Mouse (Mus musculus) cerebellum, postnatal 14 days (tissue): Measurements from ENCODE around the gene Pla2g4e.
A peak's percentile ranks its signal among the peaks of the same experiment; 100 is the strongest.

ENCODE experiments used
- DNase-seq, 2 experiments: peaks; one replicate each; pipeline ENCODE4 v3.0.0; 2021; ENCODE audit warnings: mixed read lengths in 2 of 2

The Pla2g4e gene

DNA sequence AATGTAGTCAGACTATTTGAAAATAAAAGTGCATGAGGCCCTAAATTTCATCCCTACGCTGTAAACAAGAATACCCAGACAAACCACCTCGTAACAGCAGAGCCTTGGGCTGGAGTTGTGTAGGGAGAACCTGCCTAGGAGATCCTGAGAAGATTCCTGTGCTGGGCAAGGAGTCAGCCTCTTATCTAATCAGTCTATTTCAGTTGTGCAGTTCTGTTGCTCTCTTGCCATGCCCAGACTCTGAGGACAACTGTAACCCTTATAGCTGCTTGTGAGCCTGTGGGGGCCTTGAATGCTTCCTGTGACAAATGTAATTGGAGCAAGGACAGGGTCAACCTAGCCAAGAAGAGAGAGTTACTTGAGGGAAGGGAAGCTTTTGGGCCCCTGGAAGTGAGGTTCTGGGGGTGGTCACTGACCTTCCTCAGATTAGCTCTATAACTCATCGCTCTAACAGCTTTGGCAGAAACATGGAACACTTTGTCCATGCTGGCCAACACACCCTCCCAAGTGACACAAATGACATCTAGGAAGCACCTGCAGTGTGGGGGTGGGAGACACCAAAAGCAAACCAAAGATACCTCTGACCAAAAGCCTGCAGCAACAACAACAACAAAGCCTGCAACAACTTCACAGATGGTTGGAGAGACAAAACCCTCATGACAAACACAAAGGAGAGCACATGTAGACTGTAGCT is 9.0 kb downstream of the Pla2g4e start:
- DNase-seq: no peak

DNA sequence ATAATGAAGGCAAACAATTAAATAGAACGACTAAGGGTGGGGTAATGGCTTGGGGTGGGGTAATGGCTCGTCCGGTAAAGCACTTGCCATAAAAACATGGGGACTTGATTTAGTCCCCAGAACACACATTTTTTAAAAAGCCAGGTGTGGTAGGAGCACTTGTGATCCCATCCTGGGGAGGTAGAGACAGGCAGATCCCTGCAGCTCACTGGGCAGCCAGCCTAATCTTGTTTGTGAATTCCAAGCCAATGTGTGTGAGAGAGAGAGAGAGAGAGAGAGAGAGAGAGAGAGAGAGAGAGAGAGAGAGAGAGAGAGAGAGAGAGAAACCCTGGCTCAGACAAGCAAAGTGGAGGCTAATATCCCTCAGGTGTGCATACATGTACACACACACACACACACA is 9.8 kb downstream of the Pla2g4e start:
- DNase-seq: peak; percentile 55 to 59

DNA sequence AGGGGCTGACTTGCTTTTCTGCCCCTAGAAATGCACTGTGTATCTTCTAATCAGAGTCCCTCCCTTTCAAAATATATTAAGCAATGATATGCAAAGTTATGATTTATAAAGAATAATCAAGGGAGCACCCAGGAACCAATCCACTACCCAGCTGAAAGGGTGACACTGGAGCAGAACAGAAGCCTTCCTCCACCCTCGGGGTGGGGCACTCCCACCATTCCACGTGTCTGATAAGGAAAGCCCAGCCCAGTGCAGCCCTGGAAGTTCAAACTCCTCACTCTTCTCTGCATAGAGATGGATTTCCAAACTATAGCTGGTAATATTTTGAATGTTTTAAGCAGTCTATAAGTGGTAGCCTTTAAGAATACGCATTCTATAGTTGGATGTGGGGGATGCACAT is 13.5 kb downstream of the Pla2g4e start:
- no peak for DNase-seq

DNA sequence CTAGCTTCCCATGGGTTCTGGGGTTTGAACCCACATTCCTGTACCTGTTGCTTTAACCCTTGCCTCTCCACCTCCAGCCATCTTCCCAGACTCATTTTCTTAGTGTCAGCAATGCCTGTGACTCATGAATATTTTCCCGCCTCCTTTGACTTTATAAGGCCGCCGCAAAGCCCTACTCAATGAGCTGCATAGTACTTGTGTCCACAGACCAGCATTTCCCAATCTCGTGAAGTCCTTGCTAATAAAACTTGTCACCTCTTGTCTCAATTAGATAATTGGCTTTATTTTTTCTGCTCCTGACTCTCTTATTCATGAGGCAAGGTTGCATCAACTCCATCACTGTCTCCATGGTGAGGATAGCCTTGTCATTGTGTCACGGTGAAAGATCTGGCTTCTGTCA is 30.5 kb downstream of the Pla2g4e start:
- DNase-seq: no peak

DNA sequence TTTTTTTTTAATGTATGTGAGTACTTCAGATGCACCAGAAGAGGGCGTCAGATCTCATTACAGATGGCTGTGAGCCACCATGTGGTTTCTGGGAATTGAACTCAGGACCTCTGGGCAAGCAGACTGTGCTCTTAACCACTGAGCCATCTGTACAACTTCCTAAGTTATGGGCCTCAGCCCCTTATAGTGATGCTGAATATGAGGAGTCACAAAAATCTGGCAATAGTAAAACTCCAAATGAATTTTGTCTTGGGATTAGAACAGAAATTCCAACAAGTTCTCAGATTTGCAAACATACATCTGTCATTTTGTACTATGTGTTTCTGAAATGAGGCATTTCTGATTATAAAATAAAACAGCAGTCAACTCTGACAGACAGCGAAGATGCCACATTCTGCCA is 33.7 kb downstream of the Pla2g4e start:
- DNase-seq: no peak

DNA sequence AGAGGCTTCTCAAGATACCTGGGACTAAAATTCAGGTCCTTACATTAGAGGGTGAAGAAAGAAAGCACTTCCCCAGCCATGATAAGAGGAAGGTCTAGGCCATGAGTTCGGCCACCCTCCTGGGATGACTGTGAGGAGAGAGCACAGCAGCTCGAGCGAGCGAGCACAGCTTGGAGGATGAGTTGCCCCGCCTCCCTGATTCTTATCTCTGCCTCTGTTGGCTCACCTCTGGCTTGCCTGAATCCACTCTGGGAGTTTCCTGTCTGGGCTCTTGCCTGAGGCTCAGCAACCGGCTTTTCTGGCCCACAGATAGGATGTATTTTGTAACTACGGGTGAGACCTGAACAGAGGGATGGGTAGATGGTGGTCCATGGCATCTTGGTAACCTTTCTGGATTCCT is 37.2 kb downstream of the Pla2g4e start:
- DNase-seq: no peak

DNA sequence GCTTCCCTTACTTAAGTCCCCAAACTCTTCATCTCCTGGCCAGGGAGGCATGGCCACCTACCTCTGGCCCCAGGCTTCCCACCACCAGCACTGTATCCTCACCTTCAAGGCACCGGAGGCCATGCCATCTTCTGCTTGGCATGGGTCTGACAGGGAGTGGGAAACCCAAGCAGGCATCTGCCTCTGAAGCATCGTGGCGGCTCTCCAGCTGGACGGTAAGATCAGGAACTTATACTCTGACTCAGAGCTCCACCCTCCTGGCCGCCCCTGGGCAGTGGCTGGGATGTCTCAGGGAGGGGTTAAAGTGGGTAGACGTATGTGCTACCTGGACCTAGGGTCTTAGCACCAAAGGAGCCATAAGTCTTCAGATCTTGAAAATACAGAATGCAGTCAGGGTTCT is 38.1 kb downstream of the Pla2g4e start:
- peak in 1 of 2 experiments; percentile 34 for DNase-seq

DNA sequence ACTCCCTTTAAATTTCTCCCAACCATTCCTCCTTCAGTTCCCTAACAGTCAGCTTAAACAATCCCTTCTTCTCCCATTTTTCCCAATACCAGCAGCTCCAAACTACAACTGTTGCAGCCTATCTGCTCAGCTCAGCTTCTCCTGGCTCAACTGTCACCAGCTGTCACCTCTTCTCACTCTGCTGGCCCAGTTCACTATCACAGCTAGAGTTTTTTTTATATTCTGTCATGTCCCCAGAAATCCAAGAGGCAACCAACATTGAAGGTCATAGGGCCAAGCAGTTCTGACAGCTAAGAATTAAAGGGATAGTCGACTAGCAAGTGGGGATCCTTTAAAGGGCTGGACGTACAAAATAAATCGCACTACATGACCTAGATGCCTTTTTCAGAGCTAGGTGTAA is 41.4 kb downstream of the Pla2g4e start:
- DNase-seq: peak in 1 of 2 experiments; percentile 22

DNA sequence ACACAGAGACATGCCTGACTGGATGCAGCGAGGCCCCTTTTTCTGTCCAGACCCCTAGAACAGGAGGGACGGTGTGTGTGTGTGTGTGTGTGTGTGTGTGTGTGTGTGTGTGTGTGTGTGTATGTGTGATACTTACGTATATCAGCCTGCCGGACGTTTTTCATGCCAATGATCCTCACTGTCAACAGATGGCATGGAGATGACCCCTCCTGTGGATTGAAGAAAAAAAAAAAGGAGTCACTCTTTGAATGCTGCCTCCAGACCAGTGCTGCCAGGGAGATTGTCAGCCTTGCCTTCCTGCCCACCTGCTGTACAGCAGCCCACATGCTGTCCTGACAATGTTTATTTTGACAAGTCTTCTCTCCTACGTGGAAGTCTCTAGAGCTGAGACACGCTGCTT is 45.1 kb downstream of the Pla2g4e start:
- peak; percentile 62 to 70 for DNase-seq

DNA sequence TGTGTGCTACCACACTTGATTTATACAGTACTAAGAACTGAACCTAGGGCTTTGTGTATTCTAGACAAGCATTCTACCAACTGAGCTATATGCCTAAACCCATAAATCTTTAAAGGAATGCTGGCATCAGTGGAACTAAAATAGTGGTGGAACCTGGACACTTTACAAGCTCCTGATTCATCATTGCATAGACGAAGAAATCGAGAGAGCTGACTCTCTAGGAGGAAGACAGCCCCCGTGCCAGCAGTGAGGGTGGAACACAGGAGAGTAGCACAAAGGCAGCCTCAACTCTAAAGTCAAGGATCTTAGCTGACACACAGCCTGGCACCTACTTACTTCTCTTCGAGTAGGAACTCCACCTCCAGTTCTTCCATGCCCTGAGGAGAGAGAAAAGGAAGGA is 57.0 kb downstream of the Pla2g4e start:
- DNase-seq: no peak

DNA sequence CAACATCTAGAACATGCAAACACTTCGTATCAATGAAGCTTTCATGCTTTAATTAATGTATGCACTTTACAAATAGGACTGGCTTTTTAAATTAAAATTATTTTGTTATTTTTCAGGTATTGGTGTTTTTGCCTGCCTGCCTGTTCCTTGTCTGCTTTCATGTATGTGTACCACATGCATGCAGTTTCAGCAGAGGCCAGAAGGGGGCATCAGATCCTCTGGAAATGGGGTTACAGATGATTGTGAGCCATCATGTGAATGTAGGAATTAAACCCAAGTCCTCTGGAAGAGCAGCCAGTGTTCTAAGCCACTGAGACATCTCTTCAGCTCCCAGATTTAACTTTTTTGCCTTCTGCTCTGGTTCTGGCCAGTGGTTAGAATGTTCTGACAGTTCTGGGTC is 57.6 kb downstream of the Pla2g4e start:
- DNase-seq: peak in 1 of 2 experiments; percentile 49

DNA sequence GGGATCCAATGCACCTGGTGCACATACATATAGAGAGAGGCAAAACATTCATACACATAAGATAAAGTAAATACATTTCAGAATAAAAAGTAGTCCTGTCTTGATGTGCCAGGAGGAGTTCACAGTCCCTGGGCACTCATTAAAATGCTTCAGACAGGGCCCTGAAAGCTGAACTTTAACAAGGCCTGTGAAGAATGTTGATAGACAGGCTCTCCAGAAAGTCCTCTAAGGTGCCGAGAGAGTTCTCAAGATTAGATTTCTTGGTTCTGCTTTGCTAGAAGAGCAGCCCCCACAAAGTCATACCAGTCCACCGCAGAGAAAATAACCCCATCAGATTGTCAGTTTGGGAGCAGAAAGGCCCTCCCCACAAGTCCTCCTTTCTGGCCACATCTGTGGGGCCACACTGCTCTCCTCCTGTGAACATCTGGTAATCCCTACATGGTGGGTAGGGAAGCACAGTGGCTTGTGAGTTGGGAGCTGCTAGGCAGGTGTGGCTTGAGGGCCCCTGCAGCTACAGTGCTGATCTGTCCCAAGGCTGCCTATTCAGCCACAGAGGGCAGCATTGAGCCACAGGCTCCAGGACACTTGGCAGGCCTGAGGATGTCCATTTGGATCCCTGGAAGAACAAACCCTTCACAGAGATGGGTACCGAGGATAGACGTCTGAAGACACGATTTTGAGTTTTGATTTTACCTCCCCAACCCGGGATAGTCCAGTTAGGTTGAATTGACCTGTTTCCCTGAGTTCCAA is 59.4 kb downstream of the Pla2g4e start:
- peak; percentile 42 to 50 for DNase-seq

DNA sequence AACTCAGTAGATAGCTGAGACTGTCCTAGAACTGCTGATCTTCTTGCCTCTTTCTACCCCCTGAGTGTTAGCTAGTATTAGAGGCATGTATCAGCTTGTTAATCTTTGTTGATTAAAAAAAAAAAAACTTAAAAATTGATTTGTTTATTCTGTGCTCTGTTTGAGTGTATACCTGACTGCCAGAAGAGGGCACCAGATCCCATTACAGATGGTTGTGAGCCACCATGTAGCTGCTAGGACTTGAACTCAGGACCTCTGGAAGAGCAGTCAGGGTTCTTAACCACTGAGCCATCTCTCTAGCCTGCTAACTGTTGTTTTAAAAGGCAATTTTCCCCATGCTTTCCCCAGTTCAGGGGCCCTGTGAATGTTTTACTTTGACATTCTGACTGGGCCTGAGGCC is 66.2 kb downstream of the Pla2g4e start:
- DNase-seq: no peak

DNA sequence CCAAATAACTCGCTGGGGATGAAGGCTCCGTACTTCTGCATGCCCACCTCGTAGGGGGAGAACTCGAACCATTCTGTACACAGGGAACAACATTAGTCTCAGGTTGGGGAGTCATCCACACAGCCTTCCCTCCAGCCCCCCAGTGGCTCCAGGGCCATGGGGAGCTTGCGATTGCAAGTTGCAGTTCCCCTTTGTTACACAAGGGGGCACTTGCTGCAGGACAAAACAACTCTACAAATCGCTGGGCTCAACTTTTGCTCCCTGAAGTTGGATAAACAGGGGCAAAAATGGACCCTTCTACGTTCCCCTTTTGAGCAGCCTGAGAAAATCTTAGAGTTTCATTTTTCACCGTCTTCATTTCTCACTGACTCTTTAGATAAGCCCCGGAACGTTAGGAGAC is 71.4 kb downstream of the Pla2g4e start:
- DNase-seq: peak; percentile 77 to 84

DNA sequence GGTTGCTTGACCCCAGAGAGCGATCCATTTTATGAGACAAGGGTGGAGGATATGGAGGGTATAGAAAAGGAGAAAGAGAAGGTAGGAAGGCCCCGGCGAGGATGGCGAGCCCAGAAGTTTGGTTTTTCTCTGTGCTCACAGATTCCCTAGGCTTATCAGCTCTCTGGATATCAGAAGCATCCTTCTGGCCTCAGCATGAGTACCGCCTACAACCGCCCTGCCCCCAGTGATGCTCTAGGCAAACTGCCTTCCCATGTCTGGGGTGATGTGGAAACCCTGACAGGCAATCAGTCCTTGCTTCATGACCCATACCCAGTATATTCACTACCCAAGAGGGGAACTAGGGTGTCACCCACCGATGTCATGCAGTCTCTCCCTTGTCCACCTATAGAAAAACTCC is 73.8 kb downstream of the Pla2g4e start:
- no peak for DNase-seq

DNA sequence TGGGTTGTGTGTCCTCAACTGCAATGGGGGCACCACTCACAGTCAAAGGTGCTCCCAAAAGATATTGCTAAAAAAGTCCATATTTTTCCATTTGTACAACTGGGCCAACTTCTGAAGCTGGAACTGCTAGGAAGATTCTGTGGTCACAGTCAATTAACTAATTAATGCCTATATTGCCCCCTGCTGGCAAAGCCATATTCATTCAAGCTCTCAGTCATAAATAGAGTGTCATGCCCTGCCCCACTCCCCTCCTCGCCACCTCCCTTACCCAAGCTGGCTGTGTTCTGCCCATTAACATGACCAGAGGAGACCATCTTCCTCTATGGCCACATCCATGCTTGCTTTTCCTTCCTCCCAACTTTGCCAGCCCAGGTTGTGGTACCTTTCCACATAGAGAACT is 74.4 kb downstream of the Pla2g4e start:
- peak; percentile 25 to 38 for DNase-seq

DNA sequence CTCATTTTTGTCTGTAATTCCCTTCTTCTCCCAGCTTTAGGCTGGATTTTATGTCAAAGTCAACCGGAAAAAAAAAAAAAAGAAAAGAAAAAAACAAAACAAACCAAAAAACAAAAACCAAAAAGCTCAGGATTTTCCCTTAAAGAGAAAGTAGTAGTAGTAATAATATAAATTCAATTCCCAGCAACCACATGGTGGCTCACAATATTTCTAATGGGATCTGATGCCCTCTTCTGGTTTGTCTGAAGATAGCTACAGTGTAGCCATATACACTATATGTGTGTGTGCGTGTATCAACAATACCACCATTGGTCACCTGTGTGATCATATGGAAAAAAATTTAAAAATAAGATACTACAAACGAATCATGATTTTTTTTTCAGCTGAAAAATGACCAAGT is 75.8 kb downstream of the Pla2g4e start:
- DNase-seq: no peak

DNA sequence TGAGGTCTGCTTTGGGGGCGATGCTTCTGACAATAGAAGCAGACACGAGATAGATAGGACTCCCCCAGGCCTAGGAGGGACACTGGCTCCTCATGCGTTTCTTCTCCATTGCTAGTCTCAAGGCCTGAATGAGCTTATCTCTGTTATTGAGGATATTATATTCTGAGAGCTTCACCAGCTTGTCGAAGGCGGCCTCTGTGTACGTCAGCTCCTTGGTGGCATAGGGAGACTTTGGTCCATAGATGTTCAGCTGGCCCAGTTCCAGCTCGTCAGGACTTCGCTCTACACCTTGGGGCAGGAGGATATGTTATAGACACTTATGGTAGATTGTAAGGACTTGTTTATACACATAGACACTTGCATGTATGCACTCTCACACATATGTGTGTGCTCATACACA is 77.4 kb downstream of the Pla2g4e start:
- DNase-seq: no peak

DNA sequence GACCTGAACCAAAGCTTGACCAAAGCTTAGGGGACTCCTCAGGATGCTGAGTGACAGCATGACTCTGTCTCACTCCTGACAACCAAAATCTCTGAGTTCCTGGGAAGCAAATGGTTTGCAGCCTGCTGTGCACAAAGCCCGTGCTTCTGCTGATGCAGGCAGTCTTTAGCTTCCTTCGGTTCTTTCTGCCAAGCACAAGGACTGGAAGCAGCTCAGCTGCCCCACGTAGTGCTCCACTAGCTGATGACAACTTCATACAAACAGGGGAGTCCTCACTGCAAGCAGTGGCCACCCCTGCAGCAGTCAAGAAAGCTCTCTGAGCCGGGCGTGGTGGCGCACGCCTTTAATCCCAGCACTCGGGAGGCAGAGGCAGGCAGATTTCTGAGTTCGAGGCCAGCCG is 79.7 kb downstream of the Pla2g4e start:
- DNase-seq: no peak

DNA sequence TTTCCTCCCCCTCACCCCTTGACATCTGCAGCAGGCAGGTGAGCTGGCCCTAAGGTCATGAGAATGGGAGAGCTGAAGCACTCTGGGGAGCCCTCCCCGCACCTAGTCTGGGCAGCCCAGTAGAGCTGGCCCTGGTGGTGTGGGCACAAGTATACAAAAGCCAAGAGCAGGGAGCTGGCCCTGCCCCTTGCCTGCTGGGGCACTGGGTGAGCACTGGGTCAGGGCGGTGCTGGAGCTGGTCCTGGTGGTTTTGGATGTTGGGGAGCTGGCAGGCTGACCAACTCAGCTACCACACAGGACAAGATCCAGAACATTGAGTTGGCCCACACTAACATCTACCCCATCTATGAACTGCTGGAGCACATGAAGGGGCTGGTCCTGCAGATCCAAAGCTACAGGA is 85.7 kb downstream of the Pla2g4e start:
- no peak for DNase-seq

DNA sequence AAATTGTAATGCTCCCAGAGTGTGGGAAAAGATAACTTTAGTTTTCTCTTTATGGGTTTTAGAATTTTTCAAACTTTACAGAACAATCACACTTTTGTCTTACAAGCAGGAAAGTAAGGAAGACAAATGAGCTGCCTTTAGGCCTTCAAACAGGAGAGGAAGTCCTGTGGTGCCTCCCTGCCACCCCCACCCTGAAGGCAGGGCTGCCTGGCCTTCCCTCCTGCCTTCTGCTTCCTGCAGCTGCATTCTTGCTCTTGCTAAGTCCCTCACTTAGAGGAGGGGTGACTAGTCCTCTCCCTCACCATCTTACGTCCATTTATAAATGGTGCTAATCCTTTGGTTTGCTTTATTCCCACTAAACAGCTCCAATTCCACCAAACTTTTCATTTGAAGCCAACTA is 86.3 kb downstream of the Pla2g4e start:
- DNase-seq: no peak

DNA sequence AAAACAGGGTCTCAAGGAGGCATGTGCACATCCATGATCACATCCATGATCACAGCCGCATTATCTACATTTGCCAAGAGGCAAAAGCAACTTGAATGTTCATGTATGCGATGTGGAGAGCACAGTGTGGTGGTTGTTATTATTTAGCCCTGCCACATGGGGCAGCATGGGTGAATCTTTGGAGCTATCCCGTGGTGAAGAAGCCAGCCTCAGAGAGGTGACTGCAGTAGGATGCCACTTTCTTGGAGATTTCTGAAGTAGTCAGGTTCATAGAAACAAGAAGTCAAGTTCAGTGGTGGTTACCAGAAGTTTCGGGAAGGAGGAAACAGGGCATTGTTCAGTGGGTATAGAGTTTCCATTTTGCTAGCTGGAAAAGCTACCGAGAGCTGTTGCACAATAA is 87.1 kb downstream of the Pla2g4e start:
- DNase-seq: no peak

DNA sequence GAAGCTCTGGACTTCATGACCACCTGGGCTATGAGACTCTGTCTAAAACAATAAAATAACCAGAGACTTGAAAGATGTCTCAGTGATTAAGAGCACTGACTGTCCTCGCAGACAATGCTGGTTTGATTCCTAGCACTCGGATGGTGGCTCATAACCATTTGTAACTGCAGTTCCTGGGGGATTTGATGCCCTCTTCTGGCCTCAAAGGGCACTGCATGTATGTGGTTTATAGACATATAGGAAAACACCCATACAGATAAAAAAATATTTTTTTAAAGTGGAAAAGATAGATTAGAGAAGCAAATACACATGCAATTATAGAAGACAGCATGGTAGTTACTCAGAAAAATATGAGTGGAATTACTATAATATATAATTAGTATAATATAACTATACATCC is 87.5 kb downstream of the Pla2g4e start:
- DNase-seq: no peak

DNA sequence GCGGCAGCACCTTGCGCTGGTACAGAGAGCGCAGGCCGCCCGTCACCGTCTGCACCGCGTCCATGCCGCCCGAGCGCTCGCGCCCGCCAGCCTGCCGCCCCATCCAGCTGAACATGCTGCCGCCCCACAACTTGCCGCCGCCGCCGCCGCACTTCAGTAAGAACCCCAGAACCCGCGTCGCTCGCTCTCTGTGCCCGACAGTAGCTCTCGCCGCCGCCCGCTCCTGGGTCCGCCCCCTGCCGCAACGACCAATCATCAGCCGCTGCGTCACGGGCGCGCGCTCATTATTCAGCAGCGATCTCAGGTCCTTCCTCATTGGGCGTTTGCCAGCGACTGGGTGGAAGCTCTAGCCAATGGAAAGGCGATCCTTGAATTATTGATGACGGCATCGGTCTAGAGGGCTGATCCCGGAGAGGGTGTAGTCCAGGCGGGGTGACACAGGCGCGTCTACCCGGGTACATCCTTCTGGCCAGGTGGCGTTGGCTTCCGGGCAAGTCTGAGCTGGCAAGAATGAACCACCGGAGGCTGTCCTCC is 90.7 kb downstream of the Pla2g4e start, which contains the start of gene Ehd4:
TSS of gene Ehd4 (minus strand) at position 246 of the 534 bp plus-strand sequence.
- peak; percentile 100 for DNase-seq
